Mouse (Mus musculus) olfactory bulb, adult 2 months (tissue): Measurements from ENCODE around the gene F13b.

ENCODE experiments used
- CTCF ChIP-seq: fragments of 200-500 bp; IDR thresholded peaks from 2 replicates; pipeline ENCODE4 v1.5.1; 2012; ENCODE audit warnings: low read depth, mild to moderate bottlenecking, low read length, moderate library complexity; ENCODE audit not compliant: insufficient read depth
- POLR2A ChIP-seq: fragments of 200-500 bp; IDR thresholded peaks from 2 replicates; pipeline ENCODE4 v1.6.1; 2012; ENCODE audit warnings: mild to moderate bottlenecking, low read depth, low read length, moderate library complexity; ENCODE audit not compliant: insufficient read depth

DNA sequence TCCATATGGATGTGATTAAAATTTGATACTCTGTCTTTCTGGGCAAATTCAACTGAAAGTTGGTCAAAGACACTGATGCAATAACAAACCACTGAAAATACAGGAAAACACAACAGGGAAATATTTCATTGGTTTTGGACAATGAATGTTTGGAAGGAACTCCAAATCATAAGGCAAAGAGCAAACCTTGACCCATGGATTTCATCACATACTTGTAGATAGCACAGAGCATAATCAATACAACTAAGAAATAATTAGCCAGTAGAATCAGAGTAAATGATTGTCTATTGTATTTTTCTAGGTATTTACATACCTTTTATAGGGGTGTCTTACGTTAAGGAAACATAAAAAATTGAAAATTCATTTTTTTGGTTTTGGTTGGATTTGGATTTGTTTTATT lies 47.0 kb downstream of the F13b start:
- TF ChIP-seq CTCF = no peak
- TF ChIP-seq POLR2A = no peak
